Mouse (Mus musculus): ENCODE data around the gene Gm26661. TPM values are rescaled to one million over a fixed set of nuclear protein-coding genes. Genes with fewer than 3 reads are reported as not detected.

Gm26661 gene
- total and polyA plus RNA-seq, 3 experiments = not detected

DNA sequence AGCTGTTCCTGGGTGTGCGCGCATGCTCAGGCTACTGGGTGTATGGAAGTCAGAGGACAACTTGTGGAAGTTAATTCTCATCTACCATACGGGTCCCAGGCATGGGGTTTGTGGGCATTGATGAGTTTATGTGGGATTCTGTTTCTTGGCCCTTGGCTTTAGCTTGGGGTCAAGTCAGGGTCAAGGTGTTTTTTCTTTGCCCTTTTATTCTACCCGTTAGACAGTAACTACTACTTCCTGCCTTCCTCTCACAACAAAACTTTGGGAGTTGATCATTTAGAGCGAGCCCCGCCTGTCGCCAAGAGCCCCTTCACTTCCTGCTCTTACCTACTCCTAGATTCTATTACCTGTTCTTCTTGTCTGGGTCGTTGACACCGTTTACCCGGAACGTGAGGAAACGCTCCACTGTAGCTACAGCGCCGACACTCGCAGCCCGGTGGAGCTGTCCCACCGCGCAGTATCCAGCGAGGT is 291 bp upstream of the Gm26661 start:
- no peaks in the 10 kb centered on the region for H3K4me1 ChIP-seq (ENCODE audit: control insufficient read depth in 1 of 2, insufficient read depth in 2 of 2, low read length in 2 of 2)
- H3K27me3 ChIP-seq (ENCODE audit: control insufficient read depth in 1 of 2, insufficient read depth in 2 of 2, low read length in 2 of 2) = no peaks in the 10 kb centered on the region
- no peak overlapping the region for H3K9ac ChIP-seq (ENCODE audit: control insufficient read depth, low read depth, low read length, poor library complexity, severe bottlenecking)
- no peak for TF ChIP-seq GATA1 (IDR thresholded peaks at IDR 0.05; ENCODE audit: low read depth, low read length)
- no peak for TF ChIP-seq MXI1 (IDR thresholded peaks at IDR 0.05; ENCODE audit: low read depth, low read length)
- TF ChIP-seq USF2 (IDR thresholded peaks at IDR 0.05; ENCODE audit: borderline replicate concordance in 1 of 2, insufficient read depth in 1 of 2, low read depth in 1 of 2, low read length in 2 of 2) = no peak
- no peak for TF ChIP-seq CHD1 (IDR thresholded peaks at IDR 0.05; ENCODE audit: low read depth, low read length)
- no peak for TF ChIP-seq USF1 (IDR thresholded peaks at IDR 0.05; ENCODE audit: low read depth, low read length)
- TF ChIP-seq ZC3H11A (IDR thresholded peaks at IDR 0.05; ENCODE audit: low read depth, low read length) = no peak
- TF ChIP-seq E2F4 (IDR thresholded peaks at IDR 0.05; ENCODE audit: borderline replicate concordance, low read depth, low read length) = no peak
- TF ChIP-seq KAT2A (conservative IDR thresholded peaks at IDR 0.05; ENCODE audit: low read depth, low read length) = no peak
- no peak for TF ChIP-seq NRF1 (IDR thresholded peaks at IDR 0.05; ENCODE audit: insufficient read depth, low read depth, low read length, poor library complexity, severe bottlenecking)
- TF ChIP-seq MAZ (IDR thresholded peaks at IDR 0.05; ENCODE audit: low read depth, low read length) = no peak
- no peak for TF ChIP-seq MYB (IDR thresholded peaks at IDR 0.05; ENCODE audit: low read depth, low read length)
- DNase-seq (ENCODE audit: low read depth, low spot score) = no peak
- no peaks in the 10 kb centered on the region for H3K36me3 ChIP-seq (ENCODE audit: control insufficient read depth in 1 of 2, insufficient read depth in 2 of 2, low read length in 2 of 2)
- no peak overlapping the region for H3K27ac ChIP-seq (ENCODE audit: control insufficient read depth, low read depth, low read length)
- H3K4me3 ChIP-seq (ENCODE audit: control insufficient read depth in 1 of 2, insufficient read depth in 1 of 2, low read depth in 2 of 2, low read length in 2 of 2) = no peak overlapping the region
- no peaks in the 10 kb centered on the region for H3K79me2 ChIP-seq (ENCODE audit: control insufficient read depth, insufficient read depth, low read length, poor library complexity)
- no peaks in the 10 kb centered on the region for H3K9me3 ChIP-seq (replicated peaks; ENCODE audit: insufficient read depth, low read length)

GRCm38 (mm10) chr14:7795961-7796360 is 4.6 kb downstream of the Gm26661 start:
- no peak overlapping the region for H3K27ac ChIP-seq (ENCODE audit: control insufficient read depth, low read depth, low read length)
- no peaks in the 10 kb centered on the region for H3K36me3 ChIP-seq (ENCODE audit: control insufficient read depth in 1 of 2, insufficient read depth in 2 of 2, low read length in 2 of 2)
- H3K4me3 ChIP-seq (ENCODE audit: control insufficient read depth in 1 of 2, insufficient read depth in 1 of 2, low read depth in 2 of 2, low read length in 2 of 2) = no peak overlapping the region
- TF ChIP-seq CHD2 (IDR thresholded peaks at IDR 0.05; ENCODE audit: low read length) (no peak), MYC (IDR thresholded peaks at IDR 0.05; ENCODE audit: low read depth, low read length) (no peak), SIN3A (IDR thresholded peaks at IDR 0.05; ENCODE audit: low read length) (no peak), ZC3H11A (IDR thresholded peaks at IDR 0.05; ENCODE audit: low read depth, low read length) (no peak), NELFE (IDR thresholded peaks at IDR 0.05; ENCODE audit: low read depth, low read length) (no peak), ZNF384 (IDR thresholded peaks at IDR 0.05; ENCODE audit: low read depth, low read length) (no peak), ZKSCAN1 (IDR thresholded peaks at IDR 0.05; ENCODE audit: low read depth, low read length) (no peak), MEF2A (IDR thresholded peaks at IDR 0.05; ENCODE audit: extremely low read depth, insufficient replicate concordance, low read depth, low read length, poor library complexity, severe bottlenecking) (no peak), RCOR1 (IDR thresholded peaks at IDR 0.05; ENCODE audit: low read depth, low read length) (no peak)
- no peaks in the 10 kb centered on the region for H3K79me2 ChIP-seq (ENCODE audit: control insufficient read depth, insufficient read depth, low read length, poor library complexity)
- no peak for DNase-seq (ENCODE audit: low read depth, low spot score)
- no peaks in the 10 kb centered on the region for H3K4me1 ChIP-seq (ENCODE audit: control insufficient read depth in 1 of 2, insufficient read depth in 2 of 2, low read length in 2 of 2)
- no peaks in the 10 kb centered on the region for H3K27me3 ChIP-seq (ENCODE audit: control insufficient read depth in 1 of 2, insufficient read depth in 2 of 2, low read length in 2 of 2)
- no peak overlapping the region for H3K9ac ChIP-seq (ENCODE audit: control insufficient read depth, low read depth, low read length, poor library complexity, severe bottlenecking)
- no peaks in the 10 kb centered on the region for H3K9me3 ChIP-seq (replicated peaks; ENCODE audit: insufficient read depth, low read length)
